Mouse (Mus musculus) B cell, adult 67 days (primary cell): ENCODE data around the gene Omp. TPM values are rescaled to one million over a fixed set of nuclear protein-coding genes. Genes with fewer than 3 reads are reported as not detected.

Experiments used
- total RNA-seq, 2 experiments: library from RNA; stranded (reverse); gene quantifications; 4 replicates each; pipeline ENCODE4 v1.2.4; 2023

Omp gene
- total RNA-seq: under 1 TPM; 0.73 to 0.86 TPM

GRCm38 (mm10) chr7:98145402-98145801 lies at the start of gene Omp:
TSS of gene Omp (minus strand) at chr7:98145502.

GRCm38 (mm10) chr7:98177929-98178559 lies 32.7 kb upstream of the Omp start, which contains the start of gene Capn5:
TSS of gene Capn5 (minus strand) at chr7:98178274.

GRCm38 (mm10) chr7:98119179-98119960 lies 25.9 kb downstream of the Omp start, which contains the start of gene Myo7a:
TSS of gene Myo7a (minus strand) at chr7:98119524.

Other genes starting within 250 kb of the Omp start
- gene Gdpd4, start 225.5 kb downstream of the Omp start, total RNA-seq: not detected
- 10 to 100 TPM; 15.6 to 21.7 TPM for gene Myo7a, start 26.0 kb downstream of the Omp start, total RNA-seq
- 1 to 10 TPM; 6.7 to 9.1 TPM for gene Capn5, start 32.8 kb upstream of the Omp start, total RNA-seq
- not detected for gene B3gnt6, start 54.0 kb upstream of the Omp start, total RNA-seq
- gene Acer3, start 175.7 kb upstream of the Omp start, total RNA-seq: 1 to 10 TPM; 3.6 to 7.5 TPM
- not detected for gene Tsku, start 215.8 kb upstream of the Omp start, total RNA-seq